Mouse (Mus musculus): ENCODE measurements around the gene Haus7.

DNA sequence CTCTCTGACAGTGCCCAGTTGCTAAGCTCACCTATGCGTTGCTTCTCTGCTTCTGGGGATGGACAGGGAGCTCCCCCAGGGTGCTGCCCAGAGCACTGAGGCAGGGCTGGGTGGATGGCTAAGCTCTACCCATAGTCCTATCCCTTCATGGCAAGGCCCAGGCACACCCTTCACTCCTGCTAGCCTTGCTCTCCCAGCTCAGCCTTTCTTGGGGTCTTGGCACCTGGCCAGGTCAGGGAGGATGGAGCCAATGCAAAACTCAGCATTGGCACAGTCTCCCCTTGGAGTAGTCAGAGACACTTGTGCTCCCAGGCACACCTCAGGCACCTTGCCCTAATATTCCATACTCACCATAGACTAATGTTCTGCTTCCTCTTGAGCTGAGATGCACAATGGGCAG, 25.2 kb upstream of the Haus7 start:
- TF ChIP-seq TAL1 (IDR thresholded peaks at IDR 0.05; ENCODE audit: low read length) (no peak), GATA1 (IDR thresholded peaks at IDR 0.05; ENCODE audit: low read length) (no peak)
